Mouse (Mus musculus) heart, postnatal 0 days (tissue): ENCODE measurements around the gene Cdkal1. TPM values are rescaled to one million over a fixed set of nuclear protein-coding genes. Genes with fewer than 3 reads are reported as not detected.
A peak's percentile ranks its signal among the peaks of the same experiment; 100 is the strongest.

Source experiments
- ATAC-seq: fragments of 200-750 bp; cut with Nextera tagmentation; 2 replicates; pipeline ENCODE4 v1.8.0; 2017; ENCODE audit warnings: low read depth, moderate number of reproducible peaks, moderate library complexity; ENCODE audit not compliant: insufficient read depth
- DNase-seq: peaks from one replicate; pipeline ENCODE4 v3.0.0-alpha.2; 2016; ENCODE audit warnings: low spot score
- H3K27ac ChIP-seq: fragments of 300-500 bp; sonication (generic); 2 replicates; pipeline ENCODE4 v1.5.1; 2014; ENCODE audit warnings: low read depth, mild to moderate bottlenecking
- H3K27me3 ChIP-seq: fragments of 300-500 bp; sonication (generic); 2 replicates; pipeline ENCODE4 v1.6.1; 2014; ENCODE audit warnings: low read length, mixed read lengths; ENCODE audit not compliant: control insufficient read depth, insufficient read depth
- H3K36me3 ChIP-seq: fragments of 300-500 bp; sonication (generic); replicated peaks from 2 replicates; pipeline ENCODE4 v1.6.1; 2014; ENCODE audit warnings: low read length, mixed read lengths; ENCODE audit not compliant: control insufficient read depth, insufficient read depth
- H3K4me1 ChIP-seq: fragments of 300-500 bp; sonication (generic); 2 replicates; pipeline ENCODE4 v1.6.1; 2014; ENCODE audit warnings: antibody characterized with exemption; ENCODE audit not compliant: control insufficient read depth, insufficient read depth
- H3K4me2 ChIP-seq: fragments of 300-500 bp; sonication (generic); 2 replicates; pipeline ENCODE4 v1.6.1; 2014; ENCODE audit warnings: low read depth, mild to moderate bottlenecking, low read length, moderate library complexity
- H3K4me3 ChIP-seq: fragments of 300-500 bp; sonication (generic); 2 replicates; pipeline ENCODE4 v1.5.1; 2014; ENCODE audit warnings: low read depth, low read length
- H3K9ac ChIP-seq: fragments of 300-500 bp; sonication (generic); replicated peaks from 2 replicates; pipeline ENCODE4 v1.6.1; 2014; ENCODE audit warnings: low read depth, low read length, mixed read lengths
- H3K9me3 ChIP-seq: fragments of 300-500 bp; sonication (generic); replicated peaks from 2 replicates; pipeline ENCODE4 v1.6.1; 2016; ENCODE audit warnings: low read length; ENCODE audit not compliant: control insufficient read depth
- CTCF ChIP-seq: IDR thresholded peaks from 2 replicates; pipeline ENCODE4 v1.5.1; 2016; ENCODE audit warnings: antibody characterized with exemption, control low read depth, low read depth
- EP300 ChIP-seq: IDR thresholded peaks from 2 replicates; pipeline ENCODE4 v1.6.1; 2016; ENCODE audit warnings: antibody characterized with exemption, low read depth
- WGBS: fragments of 180-500 bp; shearing (Covaris S2); extraction: QIAGEN DNeasy Blood & Tissue Kit; methylation state at CpG from one replicate; pipeline ENCODE4 v1.1.7; 2014; 5-methylcytosine and 5-hydroxymethylcytosine counted together
- polyA plus RNA-seq: library from polyadenylated mRNA; unstranded; fragments of >200 nt; fragmentation: Nextera tagmentation; extraction: Ambion mirVana; gene quantifications from 2 replicates; pipeline ENCODE4 v1.2.1, GENCODE M21; 2015
- total RNA-seq: library from RNA; depleted of rRNA; stranded (reverse); fragments of >200 nt; gene quantifications from 2 replicates; pipeline ENCODE4 v1.2.3, GENCODE M21; 2014; ENCODE audit warnings: low replicate concordance

Cdkal1 gene
- total and polyA plus RNA-seq, 2 experiments from 2014 or later: 9.6 to 17.6 TPM

GRCm38 (mm10) chr13:29415967-29416366 is 439.5 kb downstream of the Cdkal1 start:
- DNase-seq: no peak
- Histone ChIP-seq H3K9me3 (no peaks in the 10 kb centered on the region), H3K9ac (no peak overlapping the region), H3K4me3 (no peak overlapping the region), H3K4me2 (no peak overlapping the region), H3K27ac (no peak overlapping the region), H3K36me3 (no peaks in the 10 kb centered on the region), H3K27me3 (no peaks in the 10 kb centered on the region), H3K4me1 (peaks cover 26% of the 10 kb centered on the region)
- ATAC-seq: no peak
- TF ChIP-seq CTCF: no peak
- no peak for TF ChIP-seq EP300
- WGBS: 49% methylated on average over 2 of the region's 2 CpGs

GRCm38 (mm10) chr13:29414878-29415277 is 440.6 kb downstream of the Cdkal1 start:
- Histone ChIP-seq H3K36me3 (no peaks in the 10 kb centered on the region), H3K9ac (no peak overlapping the region; the same call in 1 of the 2 replicates), H3K4me2 (no peak overlapping the region), H3K4me1 (peaks cover 26% of the 10 kb centered on the region), H3K27ac (peak overlapping the region; percentile 70), H3K9me3 (no peaks in the 10 kb centered on the region), H3K4me3 (no peak overlapping the region), H3K27me3 (no peaks in the 10 kb centered on the region)
- ATAC-seq (peak; percentile 53; the same call in 1 of the 2 replicates), DNase-seq (peak; percentile 28)
- 15% methylated on average over 6 of the region's 6 CpGs for WGBS
- TF ChIP-seq CTCF (no peak), EP300 (no peak)

GRCm38 (mm10) chr13:29414470-29414869 is 441.0 kb downstream of the Cdkal1 start:
- no peak overlapping the region for H3K4me3 ChIP-seq
- peak; percentile 22 for DNase-seq
- H3K4me2 ChIP-seq: no peak overlapping the region
- ATAC-seq: peak; percentile 36; the same call in 1 of the 2 replicates
- no peaks in the 10 kb centered on the region for H3K9me3 ChIP-seq
- H3K27ac ChIP-seq: peak overlapping the region; percentile 70
- H3K9ac ChIP-seq: no peak overlapping the region; the same call in 1 of the 2 replicates
- TF ChIP-seq CTCF (no peak), EP300 (no peak)
- 12% methylated on average over 3 of the region's 3 CpGs for WGBS
- H3K36me3 ChIP-seq: no peaks in the 10 kb centered on the region
- no peaks in the 10 kb centered on the region for H3K27me3 ChIP-seq
- peaks cover 26% of the 10 kb centered on the region for H3K4me1 ChIP-seq

GRCm38 (mm10) chr13:29411176-29411575 is 444.3 kb downstream of the Cdkal1 start:
- Histone ChIP-seq H3K27me3 (no peaks in the 10 kb centered on the region), H3K27ac (no peak overlapping the region), H3K9me3 (no peaks in the 10 kb centered on the region), H3K36me3 (no peaks in the 10 kb centered on the region), H3K9ac (no peak overlapping the region), H3K4me1 (peaks cover 34% of the 10 kb centered on the region), H3K4me3 (no peak overlapping the region), H3K4me2 (no peak overlapping the region)
- ATAC-seq: no peak
- no peak for DNase-seq
- 78% methylated on average over 6 of the region's 6 CpGs for whole genome bisulfite sequencing
- TF ChIP-seq CTCF (no peak), EP300 (no peak)

- WGBS: 59% methylated on average over 1 of the region's 1 CpGs
These were observed 447.9 kb downstream of the Cdkal1 start for GRCm38 (mm10) chr13:29407619-29408018.

GRCm38 (mm10) chr13:29405316-29405715 is 450.2 kb downstream of the Cdkal1 start:
- Histone ChIP-seq H3K36me3 (no peaks in the 10 kb centered on the region), H3K27ac (no peak overlapping the region), H3K4me2 (no peak overlapping the region), H3K27me3 (no peaks in the 10 kb centered on the region), H3K4me3 (no peak overlapping the region), H3K4me1 (peaks cover 20% of the 10 kb centered on the region), H3K9me3 (no peaks in the 10 kb centered on the region), H3K9ac (no peak overlapping the region)
- TF ChIP-seq EP300 (no peak), CTCF (no peak)
- DNase-seq (no peak), ATAC-seq (no peak)
- WGBS: 78% methylated on average over 5 of the region's 5 CpGs

More at GRCm38 (mm10) chr13:29407619-29408018, 447.9 kb downstream of the Cdkal1 start:
- H3K27me3 ChIP-seq: no peaks in the 10 kb centered on the region
- TF ChIP-seq CTCF (no peak), EP300 (no peak)
- H3K4me1 ChIP-seq: peaks cover 20% of the 10 kb centered on the region
- no peak overlapping the region for H3K9ac ChIP-seq
- H3K4me3 ChIP-seq: no peak overlapping the region
- H3K36me3 ChIP-seq: no peaks in the 10 kb centered on the region
- DNase-seq (no peak), ATAC-seq (no peak)
- no peaks in the 10 kb centered on the region for H3K9me3 ChIP-seq
- no peak overlapping the region for H3K4me2 ChIP-seq
- H3K27ac ChIP-seq: no peak overlapping the region
